Mouse (Mus musculus): ENCODE data around the gene Dmc1.

- no peak for TF ChIP-seq CTCF (IDR thresholded peaks at IDR 0.05; ENCODE audit: low read depth, low read length)
- no peak for TF ChIP-seq TAL1 (conservative IDR thresholded peaks at IDR 0.05; ENCODE audit: low read depth, low read length)
Observed at GRCm38 (mm10) chr15:79543968-79544367, 60.9 kb downstream of the Dmc1 start.

All from G1E (cell line).